Comparison of ENCODE assay signal across 19 mouse cellular contexts in the genomic region with DNA sequence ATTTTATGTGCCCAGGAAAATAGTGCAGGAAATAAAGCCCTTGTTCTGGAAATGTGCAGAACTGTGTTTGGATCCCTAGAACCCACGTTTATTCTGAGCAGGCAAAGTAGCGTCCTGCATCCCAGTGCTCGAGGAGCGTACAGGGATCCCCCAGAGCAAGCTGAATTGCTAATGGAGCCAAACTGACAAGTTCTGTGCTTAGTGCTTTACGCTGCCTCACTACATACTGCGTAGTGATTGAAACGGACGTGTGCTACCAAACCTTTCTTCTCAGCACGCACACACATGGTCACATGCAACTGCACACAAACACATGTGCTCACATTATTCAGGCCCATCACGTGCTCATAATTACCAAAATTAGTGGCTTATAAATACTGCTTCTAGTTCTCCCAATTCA.
"Had no signal": no experiment of that assay in that cellular context is flagged by ENCODE, and none has a peak within 500 bp of the region (broad histone marks: within the 10 kb centered on the region; RNA-seq: fewer than 3 reads in every experiment).

No protein-coding gene starts in this region.

- DNase-seq: kidney, adult 18-20 months; kidney, adult 9 months; kidney, postnatal 14 days; kidney, postnatal 4 days; layer of hippocampus, postnatal 36 days; liver; lung, adult 18-20 months; lung, postnatal 10 days; lung, postnatal 36 days; thymus, adult 18-20 months; thymus, postnatal 36 days had no signal

- ATAC-seq: intestine, embryonic 16.5 days; liver, embryonic 12.5 days; midbrain, embryonic 16.5 days had no signal

- H3K4me1 ChIP-seq: limb, embryonic 10.5 days; limb, embryonic 13.5 days; liver, embryonic 12.5 days; liver, embryonic 15.5 days; lung, embryonic 15.5 days; midbrain, embryonic 12.5 days had no signal

- H3K4me3 ChIP-seq: limb, embryonic 10.5 days; limb, embryonic 13.5 days; liver, embryonic 12.5 days; liver, embryonic 15.5 days; lung, embryonic 15.5 days; midbrain, embryonic 12.5 days had no signal

- H3K27ac ChIP-seq: limb, embryonic 10.5 days; limb, embryonic 13.5 days; liver, embryonic 12.5 days; liver, embryonic 15.5 days; lung, embryonic 15.5 days; midbrain, embryonic 12.5 days had no signal
